Mouse (Mus musculus) liver, adult 2 months (tissue): ENCODE results near the gene Sfxn5. TPM values are rescaled to one million over a fixed set of nuclear protein-coding genes. Genes with fewer than 3 reads are reported as not detected.

Experiments
- DNase-seq: peaks from one replicate; pipeline ENCODE4 v3.0.0-alpha.2; 2011; ENCODE audit warnings: low read depth, low spot score; ENCODE audit errors: extremely low read depth
- H3K27ac ChIP-seq: fragments of 200-500 bp; replicated peaks from 2 replicates; pipeline ENCODE4 v1.5.1; 2012; ENCODE audit warnings: low read depth, mild to moderate bottlenecking, control low read depth, inconsistent platforms, low read length; ENCODE audit not compliant: insufficient read depth
- H3K27me3 ChIP-seq: fragments of 200-500 bp; 2 replicates; pipeline ENCODE4 v1.6.1; 2012; ENCODE audit warnings: mild to moderate bottlenecking, moderate library complexity, low read length, inconsistent platforms; ENCODE audit not compliant: control insufficient read depth, insufficient read depth
- H3K36me3 ChIP-seq: fragments of 200-500 bp; 2 replicates; pipeline ENCODE4 v1.6.1; 2012; ENCODE audit warnings: low read length, inconsistent platforms; ENCODE audit not compliant: control insufficient read depth, insufficient read depth
- H3K4me1 ChIP-seq: fragments of 200-500 bp; 2 replicates; pipeline ENCODE4 v1.6.1; 2011; ENCODE audit warnings: low read length; ENCODE audit not compliant: control insufficient read depth, insufficient read depth
- H3K4me3 ChIP-seq: fragments of 200-500 bp; 2 replicates; pipeline ENCODE4 v1.5.1; 2011; ENCODE audit warnings: low read depth, mild to moderate bottlenecking, control low read depth, low read length, moderate library complexity; ENCODE audit not compliant: insufficient read depth
- H3K79me2 ChIP-seq: fragments of 200-500 bp; 2 replicates; pipeline ENCODE4 v1.6.1; 2012; ENCODE audit warnings: inconsistent platforms, mild to moderate bottlenecking, low read length, moderate library complexity; ENCODE audit not compliant: control insufficient read depth, insufficient read depth
- H3K9ac ChIP-seq: fragments of 200-500 bp; 2 replicates; pipeline ENCODE4 v1.6.1; 2012; ENCODE audit warnings: low read depth, mild to moderate bottlenecking, control low read depth, inconsistent platforms, low read length
- CTCF ChIP-seq: fragments of 200-500 bp; IDR thresholded peaks from 2 replicates; pipeline ENCODE4 v1.5.1; 2011; ENCODE audit warnings: low read depth, low read length, control low read depth
- POLR2A ChIP-seq: fragments of 200-500 bp; IDR thresholded peaks from 2 replicates; pipeline ENCODE4 v1.6.1; 2011; ENCODE audit warnings: low read length, control low read depth; ENCODE audit not compliant: insufficient read depth; ENCODE audit errors: extremely low read depth
- WGBS: fragments of 180-500 bp; shearing (Covaris S2); methylation state at CpG from one replicate; pipeline ENCODE4 v1.1.7; 2018; 5-methylcytosine and 5-hydroxymethylcytosine counted together
- polyA plus RNA-seq: library from polyadenylated mRNA; depleted of rRNA; stranded (reverse); fragments of >200 nt; gene quantifications from 2 replicates; pipeline ENCODE4 v1.2.3, GENCODE M21; 2012
- total RNA-seq: library from RNA; depleted of rRNA; stranded (reverse); fragments of >200 nt; gene quantifications from 2 replicates; pipeline ENCODE4 v1.2.3, GENCODE M21; 2014

Gene Sfxn5
- total and polyA plus RNA-seq, 2 experiments: 23.4 to 23.6 TPM

DNA sequence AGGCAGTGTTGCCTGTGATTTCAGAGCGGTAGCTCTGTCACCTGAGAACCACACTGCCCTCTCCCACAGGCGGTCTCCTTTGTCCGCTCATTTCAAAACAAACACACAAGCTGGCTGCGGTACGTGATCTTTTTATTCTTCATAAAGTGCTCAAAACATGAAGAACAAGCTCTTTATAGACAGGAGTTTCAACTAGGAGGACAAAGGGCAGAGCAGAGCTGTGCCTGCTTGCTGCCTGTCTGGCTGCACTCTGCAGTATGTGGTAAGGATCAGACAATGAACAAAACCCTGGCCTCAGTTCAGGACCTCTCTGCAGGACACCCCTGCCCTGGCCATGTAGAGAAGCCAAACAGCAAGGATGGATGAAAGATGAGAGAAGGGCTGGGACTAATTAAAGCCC, 1.6 kb upstream of the Sfxn5 start:
- Histone ChIP-seq H3K9ac (no peak overlapping the region), H3K79me2 (no peaks in the 10 kb centered on the region), H3K27ac (peak overlapping the region; percentile 3; the same call in 1 of the 2 replicates), H3K36me3 (no peaks in the 10 kb centered on the region), H3K27me3 (no peaks in the 10 kb centered on the region), H3K4me3 (no peak overlapping the region), H3K4me1 (peaks cover 10% of the 10 kb centered on the region)
- 23% methylated on average over 5 of the region's 5 CpGs for WGBS
- peak; percentile 70 for DNase-seq
- TF ChIP-seq POLR2A (no peak), CTCF (no peak)

DNA sequence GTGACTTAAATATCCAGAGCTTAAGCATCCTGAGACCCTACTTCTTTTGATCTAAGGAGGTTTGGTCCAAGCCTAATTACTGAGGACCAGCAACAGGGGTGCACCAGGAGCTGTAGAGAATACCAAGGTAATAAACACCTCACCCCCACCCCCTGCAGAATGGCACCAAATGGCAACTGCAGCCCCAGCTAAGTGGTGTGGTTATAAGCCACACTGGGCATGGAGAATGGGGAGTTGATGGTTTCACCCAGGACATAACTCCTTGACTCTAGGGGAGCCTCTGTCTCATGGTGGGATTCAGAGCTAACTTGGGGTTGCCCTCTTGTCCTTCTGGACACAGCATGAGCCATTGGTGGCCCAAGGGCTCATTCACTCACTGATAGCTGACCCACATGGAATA, 1.0 kb upstream of the Sfxn5 start:
- H3K36me3 ChIP-seq: no peaks in the 10 kb centered on the region
- TF ChIP-seq CTCF (no peak), POLR2A (no peak)
- H3K4me3 ChIP-seq: no peak overlapping the region
- peaks cover 12% of the 10 kb centered on the region for H3K4me1 ChIP-seq
- H3K27ac ChIP-seq: 0 out of 2 replicates have a peak overlapping the region, but pooled peaks have one; percentile 3
- no peaks in the 10 kb centered on the region for H3K79me2 ChIP-seq
- DNase-seq: no peak
- H3K27me3 ChIP-seq: no peaks in the 10 kb centered on the region
- H3K9ac ChIP-seq: no peak overlapping the region

DNA sequence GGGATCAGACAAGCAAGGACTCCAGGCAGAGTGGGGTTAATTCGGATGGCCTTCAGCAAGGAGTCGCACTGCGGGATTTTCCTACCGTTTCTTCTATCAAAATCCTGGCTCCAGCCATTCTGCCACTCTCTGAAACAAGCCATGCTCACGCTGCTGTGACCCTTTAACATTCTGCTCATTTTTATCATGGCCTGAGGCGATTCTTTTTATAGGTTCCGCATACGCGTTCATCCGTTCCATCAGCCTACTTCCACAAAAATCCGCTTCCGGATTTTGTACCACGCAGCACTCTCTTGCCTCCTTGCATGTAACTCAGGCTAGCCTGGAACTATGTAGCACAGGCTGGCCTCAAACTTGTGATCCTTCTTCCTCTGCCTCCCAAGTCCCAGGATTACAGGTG, 510 bp upstream of the Sfxn5 start:
- Histone ChIP-seq H3K4me3 (peak overlapping the region; percentile 84), H3K79me2 (no peaks in the 10 kb centered on the region; the same call in 1 of the 2 replicates), H3K9ac (peak overlapping the region; percentile 37), H3K27ac (peak overlapping the region; percentile 32), H3K4me1 (peaks cover 14% of the 10 kb centered on the region), H3K36me3 (no peaks in the 10 kb centered on the region), H3K27me3 (no peaks in the 10 kb centered on the region)
- TF ChIP-seq POLR2A: no peak
- TF ChIP-seq CTCF: no peak
- WGBS: 12% methylated on average over 13 of the region's 13 CpGs
- peak; percentile 39 for DNase-seq

DNA sequence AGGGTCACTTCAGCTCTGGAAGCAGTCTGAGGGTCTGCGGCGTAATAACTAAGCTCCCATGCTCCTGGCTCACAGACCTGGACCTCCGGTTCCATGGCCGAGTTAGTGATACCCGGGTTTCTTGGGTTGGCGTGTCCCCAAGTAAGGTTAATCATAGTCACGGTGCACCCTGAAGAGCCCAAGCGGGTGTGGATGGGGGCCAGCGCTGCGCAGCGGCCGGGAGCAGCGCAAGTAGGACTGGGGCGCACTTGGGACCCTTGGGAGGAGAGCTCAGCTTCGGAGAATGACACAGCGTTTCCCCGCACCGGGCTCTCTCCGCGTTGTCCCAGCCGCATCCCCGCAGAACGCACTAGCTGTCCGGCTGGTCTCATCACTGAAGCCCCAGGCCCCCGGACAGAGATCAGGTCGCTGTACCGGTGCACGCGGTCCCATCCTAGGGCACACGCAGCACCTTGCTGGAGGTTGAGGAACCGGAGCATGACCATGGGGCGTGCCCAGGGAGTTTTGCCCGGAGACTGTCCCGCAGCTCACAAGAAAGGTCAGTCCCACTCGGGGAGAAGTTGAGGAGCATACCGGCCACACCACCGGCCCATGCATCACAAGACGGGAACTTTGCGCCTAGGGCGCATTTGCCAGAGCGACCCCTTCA, 747 bp downstream of the Sfxn5 start:
- 1% methylated on average over 41 of the region's 41 CpGs for WGBS
- no peaks in the 10 kb centered on the region for H3K36me3 ChIP-seq
- peak overlapping the region; percentile 84 for H3K9ac ChIP-seq
- peak overlapping the region; percentile 84 for H3K4me3 ChIP-seq
- peak overlapping the region; percentile 94 for H3K27ac ChIP-seq
- H3K4me1 ChIP-seq: peaks cover 14% of the 10 kb centered on the region
- peak; percentile 52 for DNase-seq
- H3K27me3 ChIP-seq: no peaks in the 10 kb centered on the region
- TF ChIP-seq CTCF (no peak), POLR2A (no peak)
- H3K79me2 ChIP-seq: no peaks in the 10 kb centered on the region; the same call in 1 of the 2 replicates

DNA sequence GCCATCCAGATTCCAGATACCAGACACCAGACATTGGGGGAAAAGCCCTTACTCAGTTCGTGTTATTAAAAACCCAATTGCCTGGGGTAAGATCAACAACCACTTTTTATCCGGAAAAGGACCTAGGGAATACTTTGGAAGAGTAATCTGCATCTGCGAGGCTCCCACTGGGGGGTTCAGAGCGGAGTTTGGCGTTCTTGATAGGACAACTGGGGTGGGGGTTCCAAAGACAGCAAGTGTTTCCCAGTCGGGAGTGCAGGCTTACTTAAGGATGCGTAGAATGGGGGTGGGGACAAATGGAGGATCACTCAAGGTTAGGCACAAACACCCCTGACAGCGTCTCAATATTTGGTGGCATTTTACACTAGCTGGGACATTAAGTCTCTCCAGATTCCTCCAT, 1.5 kb downstream of the Sfxn5 start:
- no peak overlapping the region for H3K4me3 ChIP-seq
- 60% methylated on average over 8 of the region's 8 CpGs for WGBS
- peak overlapping the region; percentile 61; the same call in 1 of the 2 replicates for H3K9ac ChIP-seq
- no peak for DNase-seq
- no peak for TF ChIP-seq CTCF
- no peak for TF ChIP-seq POLR2A
- H3K79me2 ChIP-seq: no peaks in the 10 kb centered on the region; the same call in 1 of the 2 replicates
- H3K36me3 ChIP-seq: no peaks in the 10 kb centered on the region
- peaks cover 14% of the 10 kb centered on the region for H3K4me1 ChIP-seq
- peak overlapping the region; percentile 82 for H3K27ac ChIP-seq
- H3K27me3 ChIP-seq: no peaks in the 10 kb centered on the region

DNA sequence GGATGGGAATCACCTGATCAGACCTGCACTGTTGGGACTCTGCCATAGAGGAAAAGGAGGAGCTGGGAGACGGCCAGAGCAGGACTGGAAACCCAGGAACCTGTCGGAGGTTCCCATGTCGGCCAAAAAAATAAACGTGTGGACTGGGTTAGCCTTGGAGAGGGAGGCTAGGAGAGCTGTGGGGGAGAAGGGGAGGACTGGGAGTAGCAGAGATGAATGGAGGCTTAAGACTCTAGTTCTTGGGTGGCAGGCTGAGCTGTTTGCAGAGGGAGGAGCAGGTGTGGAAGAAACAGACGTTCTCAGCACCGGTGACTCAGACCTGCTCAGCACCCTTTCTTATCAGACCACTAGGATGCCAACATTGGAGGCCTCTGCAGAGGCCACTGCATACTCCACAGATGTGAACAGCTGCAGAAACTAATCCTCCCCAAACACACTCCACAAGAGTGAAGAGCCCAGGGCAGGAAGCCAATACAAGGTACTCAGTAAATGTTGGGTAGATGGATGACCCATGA, 1.9 kb downstream of the Sfxn5 start:
- WGBS: 8% methylated on average over 6 of the region's 6 CpGs
- Histone ChIP-seq H3K79me2 (no peaks in the 10 kb centered on the region; the same call in 1 of the 2 replicates), H3K4me1 (peaks cover 14% of the 10 kb centered on the region), H3K27me3 (no peaks in the 10 kb centered on the region), H3K9ac (peak overlapping the region; percentile 61), H3K27ac (peak overlapping the region; percentile 82), H3K36me3 (no peaks in the 10 kb centered on the region), H3K4me3 (peak overlapping the region; percentile 6; the same call in 1 of the 2 replicates)
- DNase-seq: peak; percentile 83
- TF ChIP-seq CTCF (no peak), POLR2A (no peak)
